Mouse (Mus musculus): ENCODE data around the gene Zbp1.
A peak's percentile ranks its signal among the peaks of the same experiment; 100 is the strongest.

The Zbp1 gene

DNA sequence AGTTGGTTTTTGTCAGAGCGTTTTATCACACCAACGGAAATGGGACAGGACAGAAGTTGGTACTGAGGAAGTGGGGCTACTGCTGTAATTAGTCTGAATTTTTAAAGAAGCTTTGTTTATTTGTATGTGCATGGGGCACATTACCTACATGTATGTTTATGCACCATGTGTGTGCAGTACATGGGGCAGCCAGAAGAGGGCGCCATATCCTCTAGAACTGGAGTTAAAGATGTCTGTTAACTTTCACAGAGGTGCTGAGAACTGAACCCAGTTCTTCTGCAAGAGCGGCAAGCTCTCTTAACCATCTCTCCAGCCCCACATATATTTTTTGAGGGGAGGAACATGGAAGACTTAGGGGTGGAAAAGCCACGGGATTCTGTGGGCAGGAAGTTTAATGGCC is 43.0 kb downstream of the Zbp1 start:
- DNase-seq = no peak

DNA sequence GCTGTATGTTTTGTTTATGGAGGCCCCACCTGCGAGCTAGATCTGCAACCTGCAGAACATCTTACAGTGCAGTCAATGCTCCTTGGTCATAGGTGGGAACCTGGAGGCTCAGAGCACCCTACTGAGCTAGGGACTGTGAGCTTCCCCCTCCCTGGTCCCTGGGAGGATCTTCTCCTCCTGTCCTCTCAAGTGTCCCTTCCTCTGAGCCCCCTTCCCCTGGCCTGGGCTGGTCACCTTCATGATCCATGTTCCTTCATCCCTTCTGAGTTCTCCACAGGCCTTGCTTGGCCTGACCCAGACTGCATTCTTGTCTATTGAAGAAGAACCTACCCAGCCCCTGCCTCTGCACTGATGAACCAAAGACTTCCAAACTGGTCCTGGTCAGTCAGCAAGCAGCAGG is 44.2 kb downstream of the Zbp1 start:
- no peak for DNase-seq

DNA sequence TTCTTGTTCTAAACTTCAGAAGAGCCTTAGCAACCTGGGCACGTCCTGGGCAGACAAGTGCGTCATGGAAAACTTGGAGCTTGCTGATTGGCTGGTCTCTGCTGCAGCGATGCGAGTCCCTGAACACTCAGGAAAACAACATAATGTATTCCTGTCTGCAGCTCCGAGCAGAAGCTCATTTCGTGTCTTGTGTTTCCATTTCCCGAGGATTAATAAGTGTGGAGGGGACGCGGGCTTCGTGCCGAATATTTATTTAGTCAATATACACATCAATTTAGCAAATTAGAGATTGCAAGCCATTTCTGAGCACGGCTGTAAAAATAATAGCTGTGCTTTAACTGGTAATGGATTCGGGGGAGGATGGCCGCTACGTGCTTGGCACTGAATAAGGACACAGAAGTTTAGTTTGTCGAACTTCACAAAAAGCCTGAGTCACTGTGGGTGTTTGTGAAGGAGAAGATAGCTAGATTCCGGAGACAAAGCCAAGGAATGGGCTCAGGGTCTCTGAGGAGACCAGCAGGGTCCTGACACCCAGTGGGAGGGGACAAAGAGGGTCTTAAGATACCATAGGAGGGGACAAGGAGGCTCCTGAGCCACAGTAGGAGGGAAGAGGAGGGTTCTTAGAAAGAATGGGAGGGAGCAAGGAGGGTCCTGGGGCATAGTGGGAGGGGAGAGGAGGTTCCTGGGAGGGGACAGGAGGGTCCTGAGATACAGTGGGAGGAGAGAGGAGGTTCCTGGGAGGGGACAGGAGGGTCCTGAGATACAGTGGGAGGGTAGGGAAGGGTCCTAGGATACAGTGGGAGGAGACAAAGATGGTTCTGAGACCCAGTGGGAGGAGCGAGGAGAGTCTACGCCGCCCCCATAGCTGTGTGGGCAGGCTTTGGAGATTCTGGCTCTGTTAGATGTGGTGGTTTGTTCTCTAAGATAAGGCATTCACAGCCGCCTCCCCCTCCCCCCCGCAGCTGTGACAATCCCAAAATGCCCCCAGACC is 44.9 kb downstream of the Zbp1 start:
- peak; percentile 87 for DNase-seq

DNA sequence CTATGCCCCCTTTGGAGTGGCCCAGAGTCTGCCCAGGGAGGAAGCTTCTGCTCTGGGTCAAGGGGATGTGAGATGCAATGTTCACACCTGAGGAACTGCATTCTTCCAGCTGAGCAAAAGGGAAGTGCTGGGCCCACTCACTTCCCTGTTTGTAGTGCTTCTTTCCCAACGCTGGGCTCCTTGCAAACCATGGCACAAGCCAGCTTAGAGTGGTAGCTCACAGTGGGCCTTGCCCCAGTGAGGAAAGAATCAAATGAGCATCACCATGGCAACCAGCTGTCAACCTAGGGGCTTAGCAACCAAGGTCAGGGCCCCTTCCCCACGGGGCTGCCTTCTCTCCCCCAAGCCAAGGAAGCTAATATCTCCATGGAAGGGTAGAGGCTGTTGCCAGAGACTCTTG is 45.7 kb downstream of the Zbp1 start:
- DNase-seq = no peak

DNA sequence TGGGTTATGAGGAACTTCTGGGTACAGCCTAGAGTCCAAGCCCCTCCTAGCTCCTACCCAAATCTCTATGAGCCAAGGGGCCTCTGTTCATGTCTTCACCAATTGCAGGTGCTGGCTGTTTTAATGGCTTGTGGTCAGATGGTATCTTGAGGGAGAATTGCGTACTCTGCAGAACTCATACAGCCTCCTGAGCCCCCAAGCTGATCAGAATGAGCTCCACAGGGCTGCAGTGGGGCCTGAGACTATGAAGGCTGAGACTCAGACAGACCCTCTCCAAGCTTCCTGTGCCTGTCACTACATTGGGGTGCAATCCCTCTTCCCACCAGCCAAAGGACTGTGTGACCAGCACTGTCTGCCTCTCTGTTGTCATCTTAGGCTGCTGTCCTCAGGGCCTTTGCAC is 46.3 kb downstream of the Zbp1 start:
- no peak for DNase-seq

DNA sequence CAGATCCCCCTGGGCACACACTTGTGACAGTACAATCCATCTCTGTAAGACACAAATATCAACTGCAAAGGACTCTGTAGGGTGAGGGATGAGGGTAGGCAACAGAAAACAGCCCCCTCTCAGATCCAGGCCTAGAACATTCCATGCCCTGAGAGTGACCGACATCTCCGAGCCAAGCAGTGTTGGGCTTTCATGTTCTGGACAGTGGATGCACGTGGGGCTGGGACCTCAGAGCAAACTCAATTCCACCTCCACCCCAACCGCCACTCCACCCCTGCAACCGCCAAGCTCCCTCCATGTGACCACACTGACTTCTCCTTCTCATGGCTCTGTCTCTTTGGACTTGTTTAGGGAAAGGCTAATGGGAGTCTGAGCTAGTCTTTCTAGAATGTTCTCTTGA is 46.8 kb downstream of the Zbp1 start:
- DNase-seq = no peak

DNA sequence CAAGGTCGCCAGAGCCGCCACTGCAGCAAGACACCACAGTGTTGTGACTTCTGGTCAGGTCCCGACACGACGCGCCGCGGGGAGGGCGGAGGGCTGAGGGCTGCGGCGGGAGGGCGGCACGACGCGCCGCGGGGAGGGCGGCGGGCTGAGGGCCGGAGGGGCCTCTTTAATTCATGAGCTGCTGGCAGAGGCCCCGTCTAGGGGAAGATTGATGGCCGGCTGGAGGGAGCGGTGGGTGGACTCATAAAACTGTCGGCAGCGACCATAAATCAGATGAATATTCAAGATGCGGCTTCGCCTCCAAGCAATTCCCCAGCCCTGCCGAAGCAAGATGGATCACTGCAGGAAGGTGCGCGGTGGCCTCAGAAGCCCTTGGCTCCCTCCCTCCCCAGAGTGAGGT is 47.3 kb downstream of the Zbp1 start:
- DNase-seq = no peak

DNA sequence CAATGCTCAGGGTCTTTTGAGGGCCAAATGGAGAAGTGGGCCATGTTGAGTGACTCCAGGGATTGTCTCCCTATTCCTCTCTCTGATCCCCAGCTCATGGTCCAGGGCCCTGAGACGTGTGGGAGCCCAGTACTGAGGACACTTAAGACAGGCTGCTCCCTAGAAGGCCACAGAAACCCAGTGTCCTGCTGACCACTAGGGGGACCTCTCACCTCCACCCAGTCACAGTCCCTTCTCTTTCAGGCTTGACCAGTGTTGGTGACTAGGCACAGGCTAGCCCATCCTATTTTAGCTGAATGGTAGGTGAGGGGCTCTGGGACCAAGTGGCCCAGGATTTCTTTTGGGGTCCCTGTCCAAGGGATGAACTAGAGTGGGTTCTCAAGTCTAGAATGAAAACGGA is 48.0 kb downstream of the Zbp1 start:
- no peak for DNase-seq

DNA sequence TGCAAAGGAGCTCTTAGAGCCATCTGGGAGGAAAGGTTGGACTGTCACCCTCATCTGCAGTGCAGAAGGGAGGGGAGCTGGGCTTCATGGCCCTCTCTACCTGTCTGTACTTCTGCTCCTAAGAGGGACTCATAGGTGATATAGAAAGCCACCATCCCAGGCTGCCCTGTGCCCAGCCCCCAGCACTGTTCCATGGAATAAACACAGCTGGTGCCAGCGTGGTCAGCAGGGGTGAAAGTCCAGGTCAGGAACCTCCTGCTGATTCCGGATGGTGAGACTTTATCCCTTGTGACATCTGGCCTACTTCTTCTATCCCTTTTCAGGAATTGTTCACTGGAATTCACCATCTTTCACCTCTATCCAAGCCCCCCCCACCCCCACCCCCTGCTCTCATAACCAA is 48.6 kb downstream of the Zbp1 start:
- no peak for DNase-seq

DNA sequence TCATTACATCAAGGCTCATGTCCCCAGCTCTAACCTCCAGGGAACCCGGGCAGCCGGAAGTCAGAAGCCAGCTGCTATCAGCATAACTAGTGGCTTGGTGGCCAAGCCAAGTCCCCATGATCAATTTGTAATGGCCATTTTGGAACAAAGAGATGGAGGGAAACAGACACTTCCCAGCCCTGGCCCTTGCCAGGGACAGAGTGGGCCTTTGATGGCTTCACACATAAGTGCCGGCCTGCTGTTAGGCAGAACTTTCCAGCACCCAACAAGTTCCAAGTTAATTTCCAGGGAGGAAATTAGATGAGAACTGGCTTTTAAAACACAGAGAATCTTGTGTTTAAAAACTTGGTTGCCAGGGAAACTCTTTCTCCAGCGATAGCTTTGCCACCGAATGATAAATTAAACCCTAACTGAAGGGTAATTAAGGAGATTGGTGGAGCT is 50.3 kb downstream of the Zbp1 start:
- no peak for DNase-seq

DNA sequence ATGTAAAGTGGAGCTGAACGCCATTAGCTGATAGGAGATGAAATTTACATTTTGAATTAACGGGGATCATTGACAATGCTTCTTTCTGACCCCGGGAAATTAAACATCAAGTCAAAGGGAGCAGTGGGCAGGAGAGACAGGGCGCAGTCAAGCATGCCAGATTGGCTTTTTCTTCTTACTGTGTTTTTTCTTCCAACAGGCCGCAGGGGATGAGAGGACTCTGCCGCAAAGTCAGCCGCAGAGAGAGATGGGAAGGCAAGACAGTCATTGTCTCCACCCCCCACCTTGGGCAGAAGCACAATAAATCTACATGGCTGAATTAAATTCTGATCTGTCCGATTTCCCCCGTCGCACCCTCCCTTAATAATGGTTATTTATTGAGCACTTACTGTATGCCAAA is 53.4 kb downstream of the Zbp1 start:
- DNase-seq = no peak

DNA sequence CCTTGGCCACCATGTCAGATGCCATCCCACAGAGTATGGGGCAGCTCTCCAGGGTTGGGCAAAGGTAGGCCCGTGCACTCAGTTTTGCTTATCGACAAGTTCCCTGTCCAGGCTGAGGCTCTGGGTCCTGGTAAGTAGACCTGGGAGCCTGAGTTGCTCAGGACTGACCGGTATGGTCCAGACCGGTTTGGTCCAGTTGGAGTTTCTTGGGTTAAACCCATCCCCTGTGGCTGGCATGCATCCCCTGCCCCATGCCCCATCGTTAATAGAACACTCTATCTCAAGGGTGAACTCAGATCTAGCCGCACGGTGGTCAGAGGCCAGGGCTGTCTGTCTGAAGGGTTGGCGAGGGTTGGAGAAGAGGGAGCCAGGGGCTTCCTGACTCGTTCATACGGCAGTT is 53.8 kb downstream of the Zbp1 start:
- no peak for DNase-seq

DNA sequence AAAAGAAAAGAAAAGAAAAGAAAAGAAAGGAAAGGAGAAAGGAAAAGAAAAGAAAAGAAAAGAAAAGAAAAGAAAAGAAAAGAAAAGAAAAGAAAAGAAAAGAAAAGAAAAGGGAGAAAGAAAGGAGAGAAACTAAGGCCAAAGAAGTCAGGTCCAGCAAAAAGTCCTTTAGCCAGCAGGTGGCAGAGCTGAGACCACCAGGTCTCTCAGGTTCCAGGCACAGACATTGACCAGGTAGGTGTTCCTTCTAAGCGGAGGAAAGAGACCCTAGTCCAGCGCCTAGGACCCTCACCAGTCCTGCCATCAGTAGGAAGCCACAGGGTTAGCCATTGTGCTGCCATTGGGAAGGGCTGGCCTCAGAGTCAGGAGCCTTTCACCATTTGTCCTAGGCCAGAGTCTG is 54.4 kb downstream of the Zbp1 start:
- DNase-seq = no peak

DNA sequence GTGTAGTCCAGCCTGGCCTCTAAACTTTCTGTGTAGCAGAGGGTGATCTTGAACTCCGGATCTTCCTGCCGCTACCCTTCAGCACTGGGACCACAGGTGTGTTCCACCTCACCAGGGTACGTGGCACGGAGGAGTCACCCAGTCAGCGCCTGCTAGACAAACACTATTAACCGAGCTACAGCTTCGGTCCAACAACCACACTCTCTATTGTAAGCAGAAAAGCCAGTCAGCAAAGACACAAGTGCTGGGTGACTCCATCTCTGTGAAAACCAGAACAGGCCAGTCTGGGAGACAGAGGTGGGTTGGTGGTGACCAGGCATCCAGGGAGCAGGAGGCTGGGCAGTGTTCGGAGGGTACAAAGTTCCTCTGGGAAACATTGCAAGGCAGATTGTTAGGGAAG is 55.3 kb downstream of the Zbp1 start:
- DNase-seq = no peak

DNA sequence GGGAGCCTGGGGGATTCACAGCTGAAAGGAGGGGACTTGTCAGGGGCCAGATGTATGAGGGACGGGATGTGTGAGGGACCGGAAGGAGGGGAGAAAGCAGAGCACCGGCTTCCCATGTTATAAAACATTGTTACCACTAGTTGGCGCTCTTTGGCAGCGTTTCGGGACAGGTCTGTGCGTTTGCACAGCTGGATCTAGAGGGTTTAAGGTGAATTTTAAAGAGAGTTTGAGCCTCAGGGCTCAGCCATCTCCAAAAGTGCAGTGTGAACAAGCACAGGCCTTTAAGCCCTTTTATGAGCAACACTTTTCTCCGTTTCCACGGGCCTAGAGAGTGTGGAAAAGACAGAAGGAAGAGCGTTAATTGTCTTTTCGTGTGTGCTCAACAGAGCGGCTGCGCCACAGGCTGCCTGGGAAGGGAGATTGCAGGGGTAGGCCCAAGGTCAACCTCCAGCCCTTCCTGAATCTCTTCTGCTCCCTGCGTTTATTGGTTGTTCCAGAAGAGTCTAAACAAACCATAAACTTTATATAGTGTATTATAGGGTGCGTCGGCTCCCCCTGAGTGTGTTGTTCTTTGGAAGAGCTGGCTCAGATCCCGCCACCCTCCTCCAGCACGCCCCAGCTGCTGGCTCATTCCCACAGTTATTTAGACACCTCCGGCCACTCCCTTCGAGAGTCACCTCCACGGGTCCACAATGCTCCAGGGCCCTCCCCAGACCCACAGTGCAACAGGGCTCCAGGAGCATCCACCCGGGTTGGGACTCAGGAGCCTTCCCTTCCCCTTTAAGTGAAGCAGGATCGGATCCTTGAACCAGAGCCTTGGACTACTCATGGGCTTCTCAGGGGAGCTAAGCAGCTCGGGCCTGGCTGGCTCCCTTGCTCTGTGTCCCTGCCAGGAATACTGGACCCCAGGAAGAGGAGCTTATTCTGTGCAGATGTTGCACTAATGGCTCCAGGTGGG is 59.1 kb downstream of the Zbp1 start:
- no peak for DNase-seq

DNA sequence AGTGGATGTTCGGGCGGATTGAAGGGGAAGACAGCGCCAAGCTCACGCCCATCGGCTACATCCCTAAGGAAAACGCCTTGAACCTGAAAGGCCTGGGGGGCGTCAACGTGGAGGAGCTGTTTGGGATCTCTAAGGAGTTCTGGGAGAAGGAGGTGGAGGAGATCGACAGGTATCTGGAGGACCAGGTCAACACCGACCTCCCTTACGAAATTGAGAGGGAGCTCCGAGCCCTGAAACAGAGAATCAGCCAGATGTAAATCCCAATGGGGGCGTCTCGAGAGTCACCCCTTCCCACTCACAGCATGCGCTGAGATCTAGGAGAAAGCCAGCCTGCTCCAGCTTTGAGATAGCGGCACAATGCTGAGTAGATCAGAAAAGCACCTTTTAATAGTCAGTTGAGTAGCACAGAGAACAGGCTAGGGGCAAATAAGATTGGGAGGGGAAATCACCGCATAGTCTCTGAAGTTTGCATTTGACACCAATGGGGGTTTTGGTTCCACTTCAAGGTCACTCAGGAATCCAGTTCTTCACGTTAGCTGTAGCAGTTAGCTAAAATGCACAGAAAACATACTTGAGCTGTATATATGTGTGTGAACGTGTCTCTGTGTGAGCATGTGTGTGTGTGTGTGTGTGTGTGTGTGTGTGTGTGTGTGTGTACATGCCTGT is 60.2 kb downstream of the Zbp1 start:
- no peak for DNase-seq

DNA sequence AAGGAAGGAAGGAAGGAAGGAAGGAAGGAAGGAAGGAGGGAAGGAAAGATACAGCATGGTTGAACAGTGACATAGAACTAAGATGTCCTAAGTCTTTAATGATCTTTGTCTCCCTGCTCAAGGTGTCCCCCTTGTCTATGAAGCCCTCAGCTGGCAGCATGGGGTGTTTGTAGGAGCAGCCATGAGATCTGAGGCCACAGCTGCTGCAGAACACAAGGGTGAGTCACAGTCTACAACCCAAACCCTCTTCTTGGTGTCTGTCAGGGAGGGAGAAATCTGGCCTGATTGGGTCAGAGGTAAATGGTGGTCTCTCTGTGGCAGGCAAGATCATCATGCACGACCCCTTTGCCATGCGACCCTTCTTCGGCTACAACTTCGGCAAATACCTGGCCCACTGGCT is 60.9 kb downstream of the Zbp1 start:
- no peak for DNase-seq

DNA sequence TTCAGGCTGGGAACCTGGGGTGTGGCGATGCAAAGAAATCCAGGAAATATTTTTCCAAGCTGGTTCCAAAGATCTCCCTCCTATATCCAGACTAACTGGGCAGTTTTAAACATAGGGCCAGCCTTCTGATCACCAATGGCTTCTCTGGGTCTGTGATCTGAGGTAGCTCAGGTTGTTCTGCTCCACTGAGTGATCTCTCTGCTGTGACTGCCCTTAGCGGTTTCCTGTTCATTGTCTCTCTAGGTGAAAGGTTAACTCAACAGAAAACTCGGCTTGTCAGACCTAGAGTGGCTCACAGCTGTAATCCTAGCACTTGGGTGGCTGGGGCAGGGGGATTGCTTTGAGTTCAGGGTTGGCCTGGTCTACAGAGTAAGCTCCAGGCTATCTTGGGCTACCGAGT is 61.3 kb downstream of the Zbp1 start:
- no peak for DNase-seq

DNA sequence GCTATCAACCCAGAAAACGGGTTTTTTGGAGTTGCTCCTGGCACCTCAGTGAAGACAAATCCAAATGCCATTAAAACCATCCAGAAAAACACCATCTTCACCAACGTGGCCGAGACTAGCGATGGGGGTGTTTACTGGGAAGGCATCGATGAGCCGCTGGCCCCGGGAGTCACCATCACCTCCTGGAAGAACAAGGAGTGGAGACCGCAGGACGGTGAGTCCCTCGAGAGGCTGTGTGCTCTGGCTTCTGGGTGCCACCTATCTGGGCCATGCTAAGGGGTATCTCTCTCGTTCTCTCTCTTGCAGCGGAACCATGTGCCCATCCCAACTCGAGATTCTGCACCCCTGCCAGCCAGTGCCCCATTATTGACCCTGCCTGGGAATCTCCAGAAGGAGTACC is 61.8 kb downstream of the Zbp1 start:
- DNase-seq = no peak
